Mouse (Mus musculus) megakaryocyte progenitor cell, adult 5-6 weeks (primary cell): ENCODE measurements around the gene Tmem44. TPM values are rescaled to one million over a fixed set of nuclear protein-coding genes. Genes with fewer than 3 reads are reported as not detected.

Experiments
- ATAC-seq: replicated peaks from 2 replicates; pipeline ENCODE4 v1.8.0; 2016; ENCODE audit warnings: mild to moderate bottlenecking, moderate TSS enrichment, inconsistent platforms; ENCODE audit not compliant: poor library complexity
- total RNA-seq, 2 experiments: library from RNA; stranded (forward) in 1 of 2; stranded (reverse) in 1 of 2; fragments of 157-497, 149-512 nt in 1 of 2; fragments of 200-1000 nt in 1 of 2; gene quantifications; 2 replicates each; pipeline versions ENCODE4 v1.2.3 to v1.2.4; 2015 to 2017

Tmem44 gene
- total RNA-seq, 2 experiments from 2014 or later = 0.12 to 0.27 TPM

- no peak for ATAC-seq
Measured at GRCm38 (mm10) chr16:30554109-30554508, 3.5 kb upstream of the Tmem44 start.

- ATAC-seq = 0 out of 2 replicates have a peak, but pooled peaks have one; percentile 7
Measured at GRCm38 (mm10) chr16:30552621-30553338, 2.1 kb upstream of the Tmem44 start.

- ATAC-seq = peak; percentile 89
Measured at GRCm38 (mm10) chr16:30549966-30550747, 485 bp downstream of the Tmem44 start.

- ATAC-seq = no peak
Measured at GRCm38 (mm10) chr16:30549516-30549915, 1.1 kb downstream of the Tmem44 start.

DNA sequence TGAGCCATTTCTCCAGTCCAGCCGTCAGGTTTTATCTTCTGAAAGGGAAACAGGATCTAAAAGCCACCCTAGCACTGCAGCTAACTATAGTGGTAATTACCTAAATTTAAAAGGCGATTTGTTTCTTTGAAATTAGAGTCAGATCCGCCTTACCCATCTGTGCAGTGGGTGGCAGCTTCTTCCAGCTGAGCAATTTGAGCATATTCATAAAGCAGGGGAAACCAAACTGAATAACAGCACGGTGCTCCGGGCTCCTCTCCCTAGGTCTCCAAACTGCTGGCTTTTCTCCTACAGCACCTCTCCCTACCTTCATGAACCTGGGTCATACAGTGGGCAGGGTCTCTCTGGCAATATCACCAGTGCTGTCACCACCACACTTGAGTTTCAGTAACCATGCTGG, 2.4 kb downstream of the Tmem44 start:
- ATAC-seq = no peak

DNA sequence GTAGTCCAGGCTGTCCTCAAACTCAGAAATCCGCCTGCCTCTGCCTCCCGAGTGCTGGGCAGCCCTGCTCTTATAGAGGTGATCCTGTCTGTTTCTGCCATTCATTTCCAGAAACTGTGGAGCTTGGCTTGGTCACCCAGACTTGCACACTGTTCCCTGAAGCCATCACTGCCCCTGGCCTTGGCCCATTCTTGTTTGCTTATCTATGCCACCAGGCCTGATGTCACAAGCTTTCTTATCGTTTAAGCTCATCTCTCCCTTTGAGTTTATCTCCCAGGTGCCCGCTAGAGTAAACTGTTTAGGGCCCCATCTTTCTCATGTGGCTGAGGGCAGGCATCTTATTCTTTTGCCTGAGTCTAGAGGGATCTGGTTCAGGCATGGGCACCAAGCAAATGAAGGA, 5.9 kb downstream of the Tmem44 start:
- no peak for ATAC-seq

- no peak for ATAC-seq
Measured at GRCm38 (mm10) chr16:30543386-30543785, 7.3 kb downstream of the Tmem44 start.

DNA sequence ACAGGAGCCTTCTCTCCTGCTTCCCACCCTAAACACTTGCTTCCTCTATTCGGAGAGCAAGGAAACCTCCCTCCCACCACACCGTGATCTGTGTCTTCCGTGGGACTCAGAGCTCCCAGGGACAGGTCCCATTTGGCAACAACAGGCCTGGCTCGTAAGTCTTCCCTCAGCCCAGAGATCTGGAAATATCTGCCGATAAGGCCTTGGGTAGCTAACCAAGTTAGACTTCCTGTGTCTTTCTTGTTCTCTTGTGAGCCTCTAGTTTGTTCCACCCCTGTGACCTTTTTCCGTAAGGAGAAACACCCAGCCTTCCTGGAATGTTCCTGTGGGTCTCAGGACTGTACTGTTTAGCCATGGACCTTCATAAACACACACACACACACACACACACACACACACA, 7.8 kb downstream of the Tmem44 start:
- no peak for ATAC-seq

DNA sequence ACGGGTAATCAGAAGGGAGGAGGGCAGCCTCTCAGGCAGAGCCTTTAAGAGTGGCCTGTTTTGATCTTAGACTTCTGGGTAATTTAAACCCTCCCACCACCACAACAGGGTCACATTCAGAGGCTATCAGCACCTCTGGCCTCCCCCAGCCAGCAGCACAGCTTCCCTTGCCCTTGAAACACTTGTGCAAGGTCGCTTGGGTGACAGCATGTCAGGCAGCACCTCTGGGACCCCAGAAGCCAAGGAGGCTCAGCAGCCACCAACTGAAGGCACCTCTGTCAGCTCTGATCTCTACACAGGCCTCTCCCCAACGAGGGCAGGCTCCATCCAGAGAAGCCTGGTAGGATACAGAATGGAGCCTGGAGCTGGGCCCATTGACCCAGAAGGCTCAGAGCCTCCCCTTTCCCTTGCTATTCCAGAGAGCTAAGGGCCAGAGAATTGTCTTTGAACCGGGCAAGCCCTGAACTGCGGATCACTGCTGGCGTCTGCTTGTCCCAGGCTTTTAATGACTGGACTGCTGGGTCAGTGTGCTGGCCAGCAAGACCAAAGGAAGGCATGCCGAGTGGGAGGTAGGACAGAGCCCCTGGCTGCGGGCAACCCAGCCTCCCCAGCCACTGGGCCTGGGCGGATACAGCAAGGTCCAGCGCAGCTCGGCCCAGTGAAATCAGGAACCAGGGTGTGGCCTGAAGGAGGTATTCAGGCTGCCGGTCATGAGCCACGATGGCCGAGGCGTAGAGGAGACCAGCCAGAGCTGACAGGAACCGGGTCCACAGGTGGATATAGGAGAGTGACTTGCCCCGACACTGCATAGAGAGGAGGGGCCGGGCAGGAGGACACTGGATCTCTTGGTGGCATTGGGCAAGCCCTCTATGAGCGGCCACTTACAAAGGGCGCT, 10.3 kb downstream of the Tmem44 start:
- ATAC-seq = no peak

GRCm38 (mm10) chr16:30539433-30539832, 11.2 kb downstream of the Tmem44 start:
- peak; percentile 88 for ATAC-seq

GRCm38 (mm10) chr16:30535075-30535474, 15.6 kb downstream of the Tmem44 start:
- ATAC-seq = no peak

- ATAC-seq = peak; percentile 87
Measured at GRCm38 (mm10) chr16:30533592-30533991, 17.1 kb downstream of the Tmem44 start.

GRCm38 (mm10) chr16:30532929-30533328, 17.7 kb downstream of the Tmem44 start:
- ATAC-seq = no peak

- ATAC-seq = peak; percentile 66
Measured at GRCm38 (mm10) chr16:30531761-30532406, 18.8 kb downstream of the Tmem44 start.

- 0 out of 2 replicates have a peak, but pooled peaks have one; percentile 47 for ATAC-seq
Measured at GRCm38 (mm10) chr16:30530815-30531214, 19.8 kb downstream of the Tmem44 start.

DNA sequence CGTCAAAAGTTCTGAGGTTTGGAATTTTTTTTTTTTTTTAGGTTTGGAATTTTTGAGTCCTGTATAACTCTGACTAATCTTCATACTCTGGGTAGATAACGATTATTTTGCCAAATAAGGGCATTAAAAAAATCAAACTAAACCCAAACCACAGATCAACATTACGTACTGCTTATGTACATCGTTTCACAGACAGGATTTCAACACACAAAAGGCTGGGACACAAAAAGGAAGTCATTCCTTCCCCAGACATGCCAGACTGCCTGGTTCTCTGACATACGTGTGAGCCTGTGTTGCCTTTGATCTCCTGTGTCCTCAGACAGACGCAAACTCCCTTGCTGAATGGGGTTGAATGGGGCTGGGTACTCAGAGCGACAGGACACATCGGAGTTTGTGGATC, 22.3 kb downstream of the Tmem44 start:
- ATAC-seq = no peak

- ATAC-seq = no peak
Measured at GRCm38 (mm10) chr16:30527889-30528288, 22.8 kb downstream of the Tmem44 start.

DNA sequence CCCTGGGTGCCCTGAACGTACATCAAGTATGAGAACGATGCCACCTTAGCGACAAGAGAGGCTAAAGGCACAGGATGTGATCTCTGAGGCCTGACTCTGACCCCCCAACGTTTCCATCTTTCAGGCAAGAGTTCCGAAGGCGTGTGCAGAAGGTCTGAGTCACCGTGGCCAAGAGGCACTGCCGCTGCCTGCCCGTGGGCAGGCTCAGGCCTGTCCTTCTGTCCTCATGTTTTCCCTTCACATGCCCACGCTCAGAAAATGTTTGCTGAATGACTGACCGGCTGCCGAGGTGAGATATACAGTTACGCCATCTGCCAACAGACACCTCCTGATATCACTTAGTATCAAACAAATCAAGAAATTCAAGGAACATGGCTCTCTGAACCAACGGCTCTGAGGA, 24.9 kb downstream of the Tmem44 start:
- peak; percentile 24 for ATAC-seq

GRCm38 (mm10) chr16:30524481-30524880, 26.2 kb downstream of the Tmem44 start:
- no peak for ATAC-seq

GRCm38 (mm10) chr16:30522253-30522940, 28.2 kb downstream of the Tmem44 start:
- ATAC-seq = 0 out of 2 replicates have a peak, but pooled peaks have one; percentile 43
